Mouse (Mus musculus) gonadal fat pad, adult 2 months (tissue): ENCODE results near the gene Rrad. TPM values are rescaled to one million over a fixed set of nuclear protein-coding genes. Genes with fewer than 3 reads are reported as not detected.

Experiments
- polyA plus RNA-seq: library from polyadenylated mRNA; depleted of rRNA; stranded (reverse); fragments of >200 nt; gene quantifications from 2 replicates; pipeline ENCODE4 v1.2.3, GENCODE M21; 2012; rRNA removed

Rrad gene
- polyA plus RNA-seq, 1 experiment: 16.2 TPM

Other genes with a start within 250 kb of the Rrad start
- 25.5 and 33.2 TPM in 2 replicates for gene Cmtm4, start 235.5 kb downstream of the Rrad start, polyA plus RNA-seq
- gene Dync1li2, start 188.3 kb downstream of the Rrad start, polyA plus RNA-seq: 26.2 and 29.2 TPM in 2 replicates
- gene Terb1, start 121.4 kb downstream of the Rrad start, polyA plus RNA-seq: 0.15 and 0.26 TPM in 2 replicates
- 20.5 and 23.2 TPM in 2 replicates for gene Nae1, start 96.7 kb downstream of the Rrad start, polyA plus RNA-seq
- 17.3 and 17.8 TPM in 2 replicates for gene Car7, start 96.6 kb downstream of the Rrad start, polyA plus RNA-seq
- 7.6 and 8.6 TPM in 2 replicates for gene Pdp2, start 39.9 kb downstream of the Rrad start, polyA plus RNA-seq
- 100 and 203 TPM in 2 replicates for gene Cdh16, start 6.9 kb downstream of the Rrad start, polyA plus RNA-seq
- gene Ciao2b, start 10.6 kb upstream of the Rrad start, polyA plus RNA-seq: 32.9 and 38.5 TPM in 2 replicates
- 0.38 and 1.1 TPM in 2 replicates for gene Ces2a, start 102.7 kb upstream of the Rrad start, polyA plus RNA-seq
- 0.12 and 0.18 TPM in 2 replicates for gene Ces2b, start 200.2 kb upstream of the Rrad start, polyA plus RNA-seq
- 0.39 and 0.43 TPM in 2 replicates for gene Ces2c, start 215.7 kb upstream of the Rrad start, polyA plus RNA-seq